Comparison of ENCODE assay signal across 8 mouse cellular contexts in the genomic region with DNA sequence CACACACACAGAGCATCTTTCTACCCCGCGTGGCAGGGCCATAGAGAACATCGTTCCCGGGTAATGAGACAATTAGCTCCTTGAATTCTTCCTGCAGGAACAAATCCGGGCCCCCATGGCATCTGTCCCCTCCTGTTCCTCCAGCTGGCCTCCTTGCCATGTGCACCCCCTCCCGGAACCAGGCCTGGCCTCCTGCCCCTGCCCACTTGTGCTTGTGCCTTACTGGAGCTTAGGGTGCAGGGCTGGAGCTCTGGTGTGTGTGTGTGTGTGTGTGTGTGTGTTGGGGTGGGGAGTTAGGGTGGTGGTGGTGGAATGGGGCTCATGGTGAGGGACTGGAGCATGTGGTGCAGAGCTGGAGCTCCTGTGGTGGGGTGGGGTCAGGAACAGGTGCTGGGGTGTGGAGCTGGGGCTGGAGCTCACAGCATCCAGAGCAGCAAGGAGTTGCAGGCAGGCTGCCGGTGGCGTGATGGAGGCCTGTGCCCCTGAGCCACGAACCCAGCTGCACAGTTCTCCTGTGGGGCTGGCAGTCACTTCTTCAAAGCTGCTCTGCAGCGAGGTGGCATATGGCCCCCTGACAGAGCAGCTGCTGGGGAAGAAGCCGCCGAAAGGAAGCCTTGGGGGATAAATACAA. TPM values are rescaled to one million over a fixed set of nuclear protein-coding genes. Genes with fewer than 3 reads are reported as not detected.
A peak's percentile ranks its signal among the peaks of the same experiment; 100 is the strongest.
DNase-seq lines count a peak whose midpoint lies in the region; ATAC-seq lines count a peak whose summit lies in the region.

No protein-coding gene starts in this region.

- DNase-seq in heart, adult 8-10 months (ENCODE audit: low spot score): no peak
- no peak for DNase-seq in forebrain, embryonic 10.5 days (ENCODE audit: extremely low spot score, low spot score)
- DNase-seq in layer of hippocampus, postnatal 36 days: peak; percentile 56 to 58
- DNase-seq in retina, postnatal 1 day: peak; percentile 91
- DNase-seq in spleen, adult 18-20 months: no peak

- no peaks in the 10 kb centered on the region for H3K9me3 ChIP-seq in heart, embryonic 16.5 days (replicated peaks; ENCODE audit: control insufficient read depth, low read length)
- no peaks in the 10 kb centered on the region for H3K9me3 ChIP-seq in forebrain, embryonic 10.5 days
- H3K9me3 ChIP-seq in kidney, embryonic 15.5 days (replicated peaks): no peaks in the 10 kb centered on the region
- no peaks in the 10 kb centered on the region for H3K9me3 ChIP-seq in liver, embryonic 12.5 days (replicated peaks)

- H3K4me3 ChIP-seq in heart, embryonic 16.5 days (ENCODE audit: low read length): no peak overlapping the region
- no peak overlapping the region for H3K4me3 ChIP-seq in forebrain, embryonic 10.5 days
- no peak overlapping the region for H3K4me3 ChIP-seq in kidney, embryonic 15.5 days (replicated peaks)
- H3K4me3 ChIP-seq in liver, embryonic 12.5 days: no peak overlapping the region

- H3K4me2 ChIP-seq in heart, embryonic 16.5 days (ENCODE audit: low read depth, low read length): no peak overlapping the region
- H3K4me2 ChIP-seq in kidney, embryonic 15.5 days: no peak overlapping the region
- H3K4me2 ChIP-seq in liver, embryonic 12.5 days: no peak overlapping the region

- peak; percentile 41 for ATAC-seq in heart, embryonic 16.5 days (replicated peaks; ENCODE audit: extremely low read depth, insufficient read depth, low FRiP score)
- no peak for ATAC-seq in kidney, embryonic 15.5 days (replicated peaks; ENCODE audit: low FRiP score)
- no peak for ATAC-seq in liver, embryonic 12.5 days

- H3K27ac ChIP-seq in heart, embryonic 16.5 days (ENCODE audit: low read length): no peak overlapping the region
- peak overlapping the region; percentile 45 for H3K27ac ChIP-seq in forebrain, embryonic 10.5 days
- no peak overlapping the region for H3K27ac ChIP-seq in kidney, embryonic 15.5 days
- no peak overlapping the region for H3K27ac ChIP-seq in liver, embryonic 12.5 days

- no peaks in the 10 kb centered on the region for H3K27me3 ChIP-seq in heart, embryonic 16.5 days (ENCODE audit: control insufficient read depth, insufficient read depth, low read length)
- H3K27me3 ChIP-seq in forebrain, embryonic 10.5 days (ENCODE audit: poor library complexity, severe bottlenecking): no peaks in the 10 kb centered on the region
- no peaks in the 10 kb centered on the region for H3K27me3 ChIP-seq in kidney, embryonic 15.5 days
- H3K27me3 ChIP-seq in liver, embryonic 12.5 days (replicated peaks): no peaks in the 10 kb centered on the region

- H3K9ac ChIP-seq in heart, embryonic 16.5 days (ENCODE audit: low read length): no peak overlapping the region
- no peak overlapping the region for H3K9ac ChIP-seq in kidney, embryonic 15.5 days
- H3K9ac ChIP-seq in liver, embryonic 12.5 days: no peak overlapping the region

- H3K36me3 ChIP-seq in heart, embryonic 16.5 days (ENCODE audit: control insufficient read depth, insufficient read depth): no peaks in the 10 kb centered on the region
- no peaks in the 10 kb centered on the region for H3K36me3 ChIP-seq in forebrain, embryonic 10.5 days (replicated peaks)
- H3K36me3 ChIP-seq in kidney, embryonic 15.5 days: no peaks in the 10 kb centered on the region
- no peaks in the 10 kb centered on the region for H3K36me3 ChIP-seq in liver, embryonic 12.5 days

- no peaks in the 10 kb centered on the region for H3K4me1 ChIP-seq in heart, embryonic 16.5 days (ENCODE audit: control insufficient read depth, insufficient read depth, low read length)
- H3K4me1 ChIP-seq in forebrain, embryonic 10.5 days: peaks cover 11% of the 10 kb centered on the region
- 0 out of 2 replicates have a peak, but pooled peaks cover 3% of the 10 kb centered on the region for H3K4me1 ChIP-seq in kidney, embryonic 15.5 days
- H3K4me1 ChIP-seq in liver, embryonic 12.5 days: no peaks in the 10 kb centered on the region

- 66% methylated on average over 12 of the region's 12 CpGs for WGBS in heart, embryonic 16.5 days
- WGBS in forebrain, embryonic 10.5 days: 78% methylated on average over 12 of the region's 12 CpGs
- WGBS in kidney, embryonic 15.5 days: 60% methylated on average over 12 of the region's 12 CpGs
- 56% methylated on average over 12 of the region's 12 CpGs for WGBS in liver, embryonic 12.5 days (ENCODE audit: insufficient replicate concordance)

RNA-seq across cellular contexts. Expression of a gene that starts 44.2 kb away (rescaled TPM):
- polyA plus RNA-seq in heart, embryonic 16.5 days (2015; fragmentation: Nextera tagmentation; extraction: Ambion mirVana): 141 and 146 TPM in 2 replicates
- total RNA-seq in heart, adult 8-10 months (2022): 10 to 100 TPM; 19.1 to 25.0 (median 19.2) TPM
- polyA plus RNA-seq in forebrain, embryonic 10.5 days (2016; fragmentation: Nextera tagmentation; extraction: Ambion mirVana): 339 and 348 TPM in 2 replicates
- total RNA-seq in layer of hippocampus, postnatal 36 days (2021): 10 to 100 TPM; 52.2 to 54.5 TPM
- 432 and 474 TPM in 2 replicates for polyA plus RNA-seq in kidney, embryonic 15.5 days (2015; fragmentation: Nextera tagmentation; extraction: Ambion mirVana)
- polyA plus RNA-seq in liver, embryonic 12.5 days (2016; fragmentation: Nextera tagmentation; extraction: Ambion mirVana): 262 and 268 TPM in 2 replicates

RNA-seq across cellular contexts. Expression of a gene that starts 44.5 kb away (rescaled TPM):
- polyA plus RNA-seq in heart, embryonic 16.5 days (2015; fragmentation: Nextera tagmentation; extraction: Ambion mirVana): 24.2 and 28.5 TPM in 2 replicates
- total RNA-seq in heart, adult 8-10 months (2022): 1 to 10 TPM; 5.5 to 6.7 (median 5.7) TPM
- 80.7 and 84.3 TPM in 2 replicates for polyA plus RNA-seq in forebrain, embryonic 10.5 days (2016; fragmentation: Nextera tagmentation; extraction: Ambion mirVana)
- total RNA-seq in layer of hippocampus, postnatal 36 days (2021): 100 to 1,000 TPM; 135 to 140 TPM
- 66.1 and 72.1 TPM in 2 replicates for polyA plus RNA-seq in kidney, embryonic 15.5 days (2015; fragmentation: Nextera tagmentation; extraction: Ambion mirVana)
- 25.3 and 26.0 TPM in 2 replicates for polyA plus RNA-seq in liver, embryonic 12.5 days (2016; fragmentation: Nextera tagmentation; extraction: Ambion mirVana)

Comparison
In these comparisons a context has a peak if more than half of its experiments do, and no peak if none do; other contexts are left out.
1. DNase-seq: peak in layer of hippocampus, postnatal 36 days (2 of 2) and retina, postnatal 1 day (single experiment); none in heart, adult 8-10 months (single experiment), forebrain, embryonic 10.5 days (single experiment) and spleen, adult 18-20 months (0 of 2).